Mouse (Mus musculus) forebrain, embryonic 14.5 days (tissue): ENCODE measurements at regions not wholly inside any gene's neighbourhood (a gene's known extent, or its start where the extent isn't known, plus 50 kb on each side); places are given as distances from the start of the nearest gene placed in this dataset.

ENCODE experiments used
- ATAC-seq: fragments of 200-750 bp; cut with Nextera tagmentation; 2 replicates; pipeline ENCODE4 v1.8.0; 2017; ENCODE audit warnings: mild to moderate bottlenecking, moderate library complexity
- DNase-seq: peaks from one replicate; pipeline ENCODE4 v3.0.0-alpha.2; 2015; ENCODE audit warnings: low spot score
- H3K27ac ChIP-seq: fragments of 300-500 bp; sonication (generic); 2 replicates; pipeline ENCODE4 v1.5.1; 2014; ENCODE audit warnings: low read depth, mild to moderate bottlenecking, control low read depth, low read length, moderate library complexity
- H3K27me3 ChIP-seq: fragments of 300-500 bp; sonication (generic); replicated peaks from 2 replicates; pipeline ENCODE4 v1.6.1; 2014; ENCODE audit warnings: low read length, control low read depth, mixed read lengths; ENCODE audit not compliant: control insufficient read depth, insufficient read depth
- H3K36me3 ChIP-seq: fragments of 300-500 bp; sonication (generic); 2 replicates; pipeline ENCODE4 v1.6.1; 2014; ENCODE audit warnings: low read length, control low read depth; ENCODE audit not compliant: control insufficient read depth, insufficient read depth
- H3K4me1 ChIP-seq: fragments of 300-500 bp; sonication (generic); 2 replicates; pipeline ENCODE4 v1.6.1; 2014; ENCODE audit warnings: antibody characterized with exemption, low read length, control low read depth; ENCODE audit not compliant: control insufficient read depth, insufficient read depth
- H3K4me2 ChIP-seq: fragments of 300-500 bp; sonication (generic); 2 replicates; pipeline ENCODE4 v1.6.1; 2014; ENCODE audit warnings: mild to moderate bottlenecking, control low read depth, low read length
- H3K4me3 ChIP-seq: fragments of 300-500 bp; sonication (generic); 2 replicates; pipeline ENCODE4 v1.5.1; 2014; ENCODE audit warnings: low read depth, low read length, control low read depth
- H3K9ac ChIP-seq: fragments of 300-500 bp; sonication (generic); 2 replicates; pipeline ENCODE4 v1.6.1; 2014; ENCODE audit warnings: mild to moderate bottlenecking, low read length, control low read depth, moderate library complexity
- H3K9me3 ChIP-seq: fragments of 300-500 bp; sonication (generic); replicated peaks from 2 replicates; pipeline ENCODE4 v1.6.1; 2016; ENCODE audit warnings: low read length, control low read depth, mixed read lengths; ENCODE audit not compliant: control insufficient read depth
- WGBS: fragments of 180-500 bp; shearing (Covaris S2); extraction: QIAGEN DNeasy Blood & Tissue Kit; methylation state at CpG from one replicate; pipeline ENCODE4 v1.1.7; 2014; 5-methylcytosine and 5-hydroxymethylcytosine counted together

DNA sequence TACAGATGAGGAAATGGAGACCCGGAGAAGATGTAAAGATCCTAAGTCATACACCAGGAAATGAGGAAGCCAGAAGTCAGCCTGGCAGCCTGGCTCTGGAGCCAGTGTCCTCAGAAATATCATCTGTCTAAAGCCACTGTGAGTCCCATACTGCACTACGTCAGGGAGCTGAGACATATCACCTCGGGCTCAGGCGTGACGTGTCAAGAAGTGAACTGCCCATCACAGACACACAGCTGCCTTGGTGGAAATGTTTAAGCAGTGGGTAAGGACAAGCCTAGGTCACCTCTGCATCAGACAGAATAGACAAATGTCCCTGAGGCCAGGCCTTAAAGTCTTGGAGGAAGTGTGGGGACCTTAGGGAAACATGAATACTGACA is 88.0 kb upstream of the Zmiz1 start:
- H3K9ac ChIP-seq = no peak overlapping the region
- ATAC-seq = 0 out of 2 replicates have a peak, but pooled peaks have one; percentile 8
- H3K27ac ChIP-seq = peak overlapping the region; percentile 67; the same call in 1 of the 2 replicates
- H3K9me3 ChIP-seq = no peaks in the 10 kb centered on the region
- DNase-seq = no peak
- H3K27me3 ChIP-seq = no peaks in the 10 kb centered on the region
- WGBS = 85% methylated on average over 5 of the region's 5 CpGs
- no peaks in the 10 kb centered on the region for H3K36me3 ChIP-seq
- H3K4me2 ChIP-seq = no peak overlapping the region
- H3K4me1 ChIP-seq = peaks cover 18% of the 10 kb centered on the region
- no peak overlapping the region for H3K4me3 ChIP-seq

DNA sequence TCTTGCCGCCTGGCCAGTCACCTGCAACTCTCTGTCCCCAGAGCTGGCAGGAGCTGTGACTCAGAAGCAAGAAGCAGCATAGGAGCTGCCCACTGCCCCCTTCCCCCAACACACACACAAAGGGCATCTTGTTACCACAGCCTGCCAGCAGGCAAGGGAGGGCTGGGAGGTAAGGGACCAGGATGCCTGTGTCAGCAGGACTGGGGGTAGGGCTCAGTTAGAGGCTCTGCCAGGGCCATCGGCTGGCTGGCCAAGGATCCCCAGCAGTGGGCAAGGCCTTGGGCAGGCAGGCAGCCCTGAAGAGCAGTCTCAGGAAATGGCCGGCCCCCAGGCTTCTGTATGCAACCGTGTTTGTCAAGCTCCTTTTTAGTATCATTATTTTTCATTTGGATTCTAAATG is 87.3 kb upstream of the Zmiz1 start:
- no peak overlapping the region for H3K4me3 ChIP-seq
- ATAC-seq = peak; percentile 76
- peak overlapping the region; percentile 67 for H3K27ac ChIP-seq
- 24% methylated on average over 4 of the region's 4 CpGs for WGBS
- H3K9ac ChIP-seq = peak overlapping the region; percentile 25; the same call in 1 of the 2 replicates
- peaks cover 16% of the 10 kb centered on the region for H3K4me1 ChIP-seq
- H3K4me2 ChIP-seq = no peak overlapping the region
- peak; percentile 61 for DNase-seq
- H3K9me3 ChIP-seq = no peaks in the 10 kb centered on the region
- H3K27me3 ChIP-seq = no peaks in the 10 kb centered on the region
- H3K36me3 ChIP-seq = no peaks in the 10 kb centered on the region

DNA sequence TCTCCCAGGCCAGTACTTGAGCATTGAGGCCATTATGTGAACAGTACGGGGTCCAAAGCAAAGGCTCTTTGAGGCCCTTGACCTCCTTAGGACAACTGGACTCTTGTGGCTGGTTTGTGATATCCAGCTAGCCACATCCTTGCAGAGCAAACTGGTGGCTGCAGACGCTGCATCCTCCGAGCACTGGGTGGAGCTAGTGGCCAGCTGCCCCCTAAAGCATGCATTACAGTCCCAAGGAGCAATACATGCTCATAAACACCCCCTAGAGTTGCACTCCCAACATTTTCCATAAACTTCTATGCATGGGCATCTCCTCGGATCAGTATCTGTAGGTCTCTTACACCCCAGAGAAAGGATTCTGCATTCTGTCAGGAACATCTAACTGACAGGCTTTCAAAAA is 86.4 kb upstream of the Zmiz1 start:
- Histone ChIP-seq H3K36me3 (no peaks in the 10 kb centered on the region), H3K4me1 (peaks cover 23% of the 10 kb centered on the region)
- no peak for DNase-seq

DNA sequence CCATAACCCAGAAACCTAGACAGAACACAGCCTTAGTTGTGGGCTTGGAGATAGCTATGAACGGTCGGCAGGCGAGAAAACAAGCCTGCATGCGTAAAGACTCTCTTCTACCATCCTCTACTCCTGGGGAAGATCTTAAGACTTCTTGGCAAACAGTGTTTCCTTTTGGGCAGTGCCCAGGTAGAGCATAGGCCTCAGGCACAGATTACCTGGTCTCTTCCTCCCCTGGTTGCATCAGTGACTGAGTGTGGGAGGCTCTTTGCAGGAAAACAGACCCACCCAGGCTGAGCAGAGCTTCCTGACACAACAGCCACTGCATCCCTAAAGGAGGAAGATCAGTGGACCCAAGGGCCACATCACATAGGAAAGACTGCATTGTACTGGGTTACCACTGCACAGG is 85.8 kb upstream of the Zmiz1 start:
- Histone ChIP-seq H3K4me3 (no peak overlapping the region), H3K9ac (no peak overlapping the region), H3K4me2 (no peak overlapping the region), H3K27me3 (no peaks in the 10 kb centered on the region), H3K4me1 (peaks cover 25% of the 10 kb centered on the region), H3K9me3 (no peaks in the 10 kb centered on the region), H3K27ac (no peak overlapping the region), H3K36me3 (no peaks in the 10 kb centered on the region)
- DNase-seq = no peak
- 93% methylated on average over 4 of the region's 4 CpGs for WGBS
- no peak for ATAC-seq

More for the DNA sequence above, 86.4 kb upstream of the Zmiz1 start:
- WGBS = 56% methylated on average over 4 of the region's 4 CpGs
- no peak overlapping the region for H3K9ac ChIP-seq
- H3K27ac ChIP-seq = no peak overlapping the region
- ATAC-seq = no peak
- H3K9me3 ChIP-seq = no peaks in the 10 kb centered on the region
- H3K4me3 ChIP-seq = no peak overlapping the region
- no peak overlapping the region for H3K4me2 ChIP-seq
- H3K27me3 ChIP-seq = no peaks in the 10 kb centered on the region

DNA sequence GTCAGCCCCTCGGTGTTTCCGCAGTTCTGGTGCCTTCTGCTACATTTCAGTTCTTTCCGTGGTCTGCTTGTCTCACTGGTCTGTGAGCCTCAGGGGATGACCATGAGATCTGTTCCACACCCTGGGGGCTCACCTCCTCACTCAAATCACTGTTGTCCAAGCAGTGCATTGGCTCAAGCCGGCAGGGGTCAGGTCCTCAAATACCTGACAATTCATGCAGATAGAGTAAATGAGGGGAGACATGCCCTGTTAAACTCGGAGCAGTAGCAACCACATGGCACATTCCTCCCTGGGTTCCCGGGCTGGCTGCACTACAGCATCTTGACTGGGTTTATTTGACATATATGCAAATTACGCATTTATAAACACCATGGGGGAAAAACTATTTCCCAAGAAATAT is 84.0 kb upstream of the Zmiz1 start:
- no peaks in the 10 kb centered on the region for H3K9me3 ChIP-seq
- H3K4me2 ChIP-seq = no peak overlapping the region
- no peak for ATAC-seq
- WGBS = 79% methylated on average over 7 of the region's 7 CpGs
- H3K27ac ChIP-seq = 0 out of 2 replicates have a peak overlapping the region, but pooled peaks have one; percentile 15
- H3K4me3 ChIP-seq = no peak overlapping the region
- H3K27me3 ChIP-seq = no peaks in the 10 kb centered on the region
- peaks cover 34% of the 10 kb centered on the region for H3K4me1 ChIP-seq
- no peak for DNase-seq
- H3K36me3 ChIP-seq = no peaks in the 10 kb centered on the region
- H3K9ac ChIP-seq = no peak overlapping the region

DNA sequence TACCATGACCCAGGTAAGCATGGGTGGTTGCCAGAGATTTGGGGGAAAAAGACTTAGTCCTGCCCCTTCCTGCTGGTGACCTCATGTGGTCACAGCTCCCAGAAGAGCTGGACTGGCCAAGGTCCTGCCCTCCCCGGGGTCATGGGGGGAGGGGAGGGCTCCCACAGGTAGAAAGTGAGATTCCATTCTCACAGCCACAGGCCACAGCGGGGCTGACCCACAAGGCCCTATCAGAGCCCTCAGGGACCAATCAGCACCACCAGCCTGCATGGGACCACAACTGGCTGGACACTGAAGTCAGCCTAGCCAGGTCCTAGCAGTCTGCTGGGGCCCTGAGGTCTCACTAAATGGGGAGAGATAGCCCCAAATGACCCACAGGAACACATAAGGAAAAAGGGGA is 81.9 kb upstream of the Zmiz1 start:
- no peaks in the 10 kb centered on the region for H3K9me3 ChIP-seq
- H3K4me2 ChIP-seq = peak overlapping the region; percentile 77
- ATAC-seq = no peak
- no peaks in the 10 kb centered on the region for H3K36me3 ChIP-seq
- H3K9ac ChIP-seq = peak overlapping the region; percentile 92; the same call in 1 of the 2 replicates
- H3K27ac ChIP-seq = peak overlapping the region; percentile 100
- H3K4me1 ChIP-seq = peaks cover 19% of the 10 kb centered on the region
- 54% methylated on average over 2 of the region's 2 CpGs for WGBS
- no peak overlapping the region for H3K4me3 ChIP-seq
- no peak for DNase-seq
- no peaks in the 10 kb centered on the region for H3K27me3 ChIP-seq

DNA sequence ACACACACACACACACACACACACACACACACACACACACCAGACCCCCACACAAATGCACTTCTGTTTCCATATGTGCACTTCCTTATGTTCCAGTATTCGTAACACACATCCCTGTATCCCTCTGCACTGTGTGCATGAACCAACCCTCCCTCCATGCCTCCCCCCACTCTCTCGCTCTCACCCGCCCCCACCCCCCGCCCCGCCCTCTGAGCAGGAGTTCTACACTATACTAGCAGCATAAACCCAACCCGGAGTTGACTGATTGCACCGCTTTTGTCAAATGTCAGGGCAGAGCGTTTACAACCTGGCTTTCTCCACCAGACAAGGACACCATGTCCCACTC is 81.5 kb upstream of the Zmiz1 start:
- no peaks in the 10 kb centered on the region for H3K36me3 ChIP-seq
- DNase-seq (no peak), ATAC-seq (peak; percentile 83)
- peak overlapping the region; percentile 100 for H3K27ac ChIP-seq
- H3K27me3 ChIP-seq = no peaks in the 10 kb centered on the region
- peak overlapping the region; percentile 36 for H3K4me3 ChIP-seq
- H3K9ac ChIP-seq = peak overlapping the region; percentile 92
- H3K9me3 ChIP-seq = no peaks in the 10 kb centered on the region
- 1% methylated on average over 8 of the region's 8 CpGs for WGBS
- peaks cover 18% of the 10 kb centered on the region for H3K4me1 ChIP-seq
- H3K4me2 ChIP-seq = peak overlapping the region; percentile 77

DNA sequence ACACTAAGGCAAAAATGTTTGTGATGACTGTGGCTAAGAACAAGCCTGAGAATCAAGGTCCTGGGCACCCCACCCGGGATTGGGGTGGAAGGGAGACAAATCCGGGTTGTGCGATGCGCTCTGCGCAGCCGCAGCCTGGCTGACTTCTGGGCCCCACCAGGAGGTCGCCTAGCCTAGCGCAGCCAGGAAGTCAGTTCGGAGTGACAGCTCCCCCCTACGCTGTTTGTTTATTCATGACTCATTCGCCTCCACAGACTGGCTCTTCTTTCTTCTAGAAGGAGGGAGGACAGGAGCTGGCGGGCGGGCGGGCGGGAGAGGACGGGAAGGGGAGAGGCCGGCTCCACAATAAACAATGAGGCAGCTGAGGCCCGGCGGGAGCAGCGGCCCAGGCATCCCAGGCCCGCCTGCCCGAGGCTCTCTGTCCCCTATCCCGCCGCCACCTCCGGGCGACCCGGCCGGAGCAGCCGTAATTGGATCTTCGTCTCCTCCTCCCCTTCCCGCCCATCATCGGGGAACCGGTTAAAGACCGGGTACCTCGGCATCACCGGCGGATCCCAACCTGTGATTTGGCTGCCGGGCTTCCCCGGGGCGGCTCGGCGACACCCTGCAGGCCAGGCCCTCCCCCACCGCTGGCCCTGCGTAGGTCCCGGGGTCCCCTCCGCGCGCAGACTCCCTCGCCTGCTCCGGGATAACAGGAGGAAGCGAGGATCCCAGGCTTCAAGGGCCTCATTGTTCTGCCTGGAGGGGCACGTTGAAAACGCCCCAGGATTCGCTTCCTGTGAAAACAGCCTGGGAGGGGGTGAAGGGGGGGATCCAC is 80.9 kb upstream of the Zmiz1 start:
- WGBS = under 1% methylated on average over 49 of the region's 54 CpGs
- Histone ChIP-seq H3K4me2 (peak overlapping the region; percentile 77), H3K9me3 (no peaks in the 10 kb centered on the region), H3K9ac (peak overlapping the region; percentile 92), H3K4me1 (peaks cover 18% of the 10 kb centered on the region), H3K36me3 (no peaks in the 10 kb centered on the region), H3K27me3 (no peaks in the 10 kb centered on the region), H3K27ac (peak overlapping the region; percentile 100), H3K4me3 (peak overlapping the region; percentile 36)
- ATAC-seq = peak; percentile 86
- peak; percentile 95 for DNase-seq

DNA sequence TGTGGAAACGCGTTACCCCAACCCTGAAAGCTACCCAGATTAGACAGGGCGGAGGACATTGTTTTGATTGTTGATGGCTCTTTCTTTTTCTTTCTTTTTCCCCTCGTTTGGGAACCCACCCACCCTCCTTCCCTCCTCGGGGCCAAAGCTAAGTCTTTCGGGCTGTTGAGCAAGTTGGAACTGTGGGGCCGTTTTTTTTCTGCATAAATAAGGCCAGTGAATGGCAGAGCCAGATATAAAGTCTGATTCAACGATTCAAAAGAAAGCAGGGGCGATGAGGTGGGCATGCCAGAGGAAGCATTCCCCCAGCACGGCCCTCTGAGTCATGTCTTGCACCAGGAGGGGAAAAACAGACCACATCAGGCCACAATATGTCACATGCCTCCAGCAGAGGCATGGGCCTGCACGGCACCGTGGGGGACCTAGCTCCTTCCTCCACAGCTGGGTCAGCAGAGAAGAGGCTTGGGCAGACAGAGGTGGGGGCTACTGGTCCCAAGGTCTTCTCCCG is 80.2 kb upstream of the Zmiz1 start:
- Histone ChIP-seq H3K4me1 (peaks cover 18% of the 10 kb centered on the region), H3K9me3 (no peaks in the 10 kb centered on the region), H3K4me2 (peak overlapping the region; percentile 77), H3K4me3 (peak overlapping the region; percentile 36), H3K9ac (peak overlapping the region; percentile 92), H3K27me3 (no peaks in the 10 kb centered on the region), H3K27ac (peak overlapping the region; percentile 100), H3K36me3 (no peaks in the 10 kb centered on the region)
- WGBS = 2% methylated on average over 13 of the region's 13 CpGs
- ATAC-seq (peak; percentile 52), DNase-seq (peak; percentile 84)
